8 mouse cellular contexts compared by ENCODE assay signal in genomic region chr8:54954741-54955455, GRCm38 (mm10). TPM values are rescaled to one million over a fixed set of nuclear protein-coding genes. Genes with fewer than 3 reads are reported as not detected.
A peak's percentile ranks its signal among the peaks of the same experiment; 100 is the strongest.
DNase-seq lines count a peak whose midpoint lies in the region; ATAC-seq and TF ChIP-seq lines count a peak whose summit lies in the region.

TSS of gene Gpm6a (plus strand) at chr8:54954843.

- no peaks in the 10 kb centered on the region for H3K9me3 ChIP-seq in forebrain, postnatal 0 days (ENCODE audit: low read length)
- H3K9me3 ChIP-seq in neural tube, embryonic 13.5 days = no peaks in the 10 kb centered on the region

- peak within 1 kb of the TSS; percentile 92 for H3K9ac ChIP-seq in forebrain, postnatal 0 days
- H3K9ac ChIP-seq in neural tube, embryonic 13.5 days = peak within 1 kb of the TSS; percentile 87

- no peaks in the 10 kb centered on the region; the same call in 1 of the 2 replicates for H3K4me1 ChIP-seq in cerebellum, adult 2 months (ENCODE audit: control insufficient read depth, insufficient read depth, low read length)
- no peaks in the 10 kb centered on the region for H3K4me1 ChIP-seq in forebrain, postnatal 0 days (ENCODE audit: insufficient read depth)
- H3K4me1 ChIP-seq in neural tube, embryonic 13.5 days (replicated peaks) = peaks cover 17% of the 10 kb centered on the region

- H3K27me3 ChIP-seq in cerebellum, adult 2 months (ENCODE audit: control insufficient read depth, insufficient read depth, low read length) = no peaks in the 10 kb centered on the region
- H3K27me3 ChIP-seq in forebrain, postnatal 0 days (ENCODE audit: insufficient read depth, low read length) = no peaks in the 10 kb centered on the region
- no peaks in the 10 kb centered on the region for H3K27me3 ChIP-seq in neural tube, embryonic 13.5 days

- no peak for TF ChIP-seq CTCF in cerebellum, adult 2 months (IDR thresholded peaks at IDR 0.05; ENCODE audit: borderline replicate concordance, insufficient read depth, low read depth, low read length)
- no peak for TF ChIP-seq CTCF in forebrain, postnatal 0 days (IDR thresholded peaks at IDR 0.05; ENCODE audit: low read depth)

- ATAC-seq in forebrain, postnatal 0 days = peak; percentile 94
- peak; percentile 91 for ATAC-seq in neural tube, embryonic 13.5 days (ENCODE audit: low read depth)
- ATAC-seq in erythroid progenitor cell, adult 5-6 weeks (replicated peaks; ENCODE audit: low FRiP score, poor library complexity, severe bottlenecking) = no peak

- WGBS in cerebellum, adult 2 months = 3% methylated on average over 13 of the region's 13 CpGs
- 4% methylated on average over 13 of the region's 13 CpGs for WGBS in forebrain, postnatal 0 days
- WGBS in neural tube, embryonic 13.5 days = 10% methylated on average over 13 of the region's 13 CpGs

- no peaks in the 10 kb centered on the region for H3K36me3 ChIP-seq in forebrain, postnatal 0 days (ENCODE audit: insufficient read depth)
- no peaks in the 10 kb centered on the region for H3K36me3 ChIP-seq in neural tube, embryonic 13.5 days

- DNase-seq in Muller cell, postnatal 12 days (ENCODE audit: inconsistent ontology term) = peak; percentile 77
- DNase-seq in cerebellum, adult 2 months = peak; percentile 76 to 83
- DNase-seq in forebrain, postnatal 0 days = peak; percentile 95
- peak; percentile 27 to 43 for DNase-seq in layer of hippocampus, postnatal 25 days (ENCODE audit: extremely low spot score in 1 of 2, low spot score in 1 of 2)
- no peak for DNase-seq in spleen, adult 18-20 months
- DNase-seq in adrenal gland, postnatal 10 days = no peak

- peak within 1 kb of the TSS; percentile 60 for H3K4me2 ChIP-seq in forebrain, postnatal 0 days (ENCODE audit: low read depth)
- H3K4me2 ChIP-seq in neural tube, embryonic 13.5 days = peak within 1 kb of the TSS; percentile 49

- TF ChIP-seq POLR2A in cerebellum, adult 2 months (IDR thresholded peaks at IDR 0.05; ENCODE audit: borderline replicate concordance, insufficient read depth, low read length) = peak; percentile 65; the same call in 1 of the 2 replicates

- H3K4me3 ChIP-seq in cerebellum, adult 2 months (replicated peaks; ENCODE audit: insufficient read depth, low read depth, low read length) = peak within 1 kb of the TSS; percentile 81
- H3K4me3 ChIP-seq in forebrain, postnatal 0 days (ENCODE audit: low read depth, low read length) = peak within 1 kb of the TSS; percentile 79
- H3K4me3 ChIP-seq in neural tube, embryonic 13.5 days = peak within 1 kb of the TSS; percentile 60

- peak within 1 kb of the TSS; percentile 95 for H3K27ac ChIP-seq in cerebellum, adult 2 months (ENCODE audit: insufficient read depth, low read length)
- H3K27ac ChIP-seq in forebrain, postnatal 0 days (ENCODE audit: low read depth, low read length) = peak within 1 kb of the TSS; percentile 99
- peak within 1 kb of the TSS; percentile 97 for H3K27ac ChIP-seq in neural tube, embryonic 13.5 days (replicated peaks)

RNA-seq across cellular contexts. Expression of gene Gpm6a, which starts in this region (rescaled TPM):
- 556 and 633 TPM in 2 replicates for polyA plus RNA-seq in cerebellum, adult 2 months (2012; rRNA removed)
- total RNA-seq in forebrain, postnatal 0 days (2014; rRNA removed) = 1,306 and 1,346 TPM in 2 replicates
- polyA plus RNA-seq in forebrain, postnatal 0 days (2015; fragmentation: Nextera tagmentation; extraction: Ambion mirVana) = 660 and 667 TPM in 2 replicates
- 1,000 to 10,000 TPM; 1,094 to 1,151 TPM for total RNA-seq in layer of hippocampus, postnatal 25 days (2021)
- 266 and 293 TPM in 2 replicates for polyA plus RNA-seq in neural tube, embryonic 13.5 days (2015; fragmentation: Nextera tagmentation; extraction: Ambion mirVana)
- not detected in 2 replicates for total RNA-seq in erythroid progenitor cell, adult 5-6 weeks (2015; ENCODE audit: low replicate concordance)
- total RNA-seq in erythroid progenitor cell, adult 5-6 weeks (2017; ENCODE audit: low replicate concordance) = not detected in 2 replicates
- 1 to 10 TPM; 6.6 to 7.2 TPM for total RNA-seq in adrenal gland, postnatal 10 days (2021)

Comparison
In these comparisons a context has a peak if more than half of its experiments do, and no peak if none do; other contexts are left out.
1. RNA of gene Gpm6a (total RNA-seq): 1,306 to 1,346 TPM in forebrain, postnatal 0 days and 1,094 to 1,151 TPM in layer of hippocampus, postnatal 25 days; 6.6 to 7.2 TPM in adrenal gland, postnatal 10 days and not detected in erythroid progenitor cell, adult 5-6 weeks; every median in the first group is over 100 times any median in the second.
2. DNase-seq: peak in Muller cell, postnatal 12 days (single experiment), cerebellum, adult 2 months (2 of 2), forebrain, postnatal 0 days (single experiment) and layer of hippocampus, postnatal 25 days (2 of 2); none in spleen, adult 18-20 months (0 of 2) and adrenal gland, postnatal 10 days (single experiment).
3. Peak in every context shown above with its lines, with median percentiles within 50 percentile points of each other: H3K27ac ChIP-seq and H3K4me3 ChIP-seq.